Mouse (Mus musculus): ENCODE measurements around the gene Ninj1. TPM values are rescaled to one million over a fixed set of nuclear protein-coding genes. Genes with fewer than 3 reads are reported as not detected.

Gene Ninj1
- total RNA-seq, 2 experiments from 2014 or later: 17.8 to 19.7 TPM

GRCm38 (mm10) chr13:49188966-49189360 lies 1.7 kb downstream of the Ninj1 start:
- no peak for DNase-seq (ENCODE audit: extremely low spot score in 1 of 2, low spot score in 2 of 2)
- Histone ChIP-seq H3K27ac (0 out of 2 replicates have a peak overlapping the region, but pooled peaks have one; percentile 95), H3K4me3 (no peak overlapping the region)
- no peak for TF ChIP-seq CTCF (IDR thresholded peaks at IDR 0.05)
- intact Hi-C loops (cut with DNase I): no loop called here

- no peak for DNase-seq (ENCODE audit: extremely low spot score in 1 of 2, low spot score in 2 of 2)
- H3K4me3 ChIP-seq: no peak overlapping the region
- H3K27ac ChIP-seq: no peak overlapping the region
- no peak for TF ChIP-seq CTCF (IDR thresholded peaks at IDR 0.05)
- intact Hi-C loops (cut with DNase I): no loop called here
Observed at GRCm38 (mm10) chr13:49189970-49190870, 2.9 kb downstream of the Ninj1 start.

GRCm38 (mm10) chr13:49190876-49191672 lies 3.8 kb downstream of the Ninj1 start:
- intact Hi-C loops (cut with DNase I): no loop called here
- Histone ChIP-seq H3K27ac (no peak overlapping the region), H3K4me3 (no peak overlapping the region)
- DNase-seq (ENCODE audit: extremely low spot score in 1 of 2, low spot score in 2 of 2): no peak
- no peak for TF ChIP-seq CTCF (IDR thresholded peaks at IDR 0.05)

- intact Hi-C loops (cut with DNase I): no loop called here
Observed at GRCm38 (mm10) chr13:49191673-49192035, 4.4 kb downstream of the Ninj1 start.

GRCm38 (mm10) chr13:49192156-49192855 lies 5.0 kb downstream of the Ninj1 start:
- H3K27ac ChIP-seq: no peak overlapping the region
- intact Hi-C loops (cut with DNase I): no loop called here
- TF ChIP-seq CTCF (IDR thresholded peaks at IDR 0.05): no peak
- no peak for DNase-seq (ENCODE audit: extremely low spot score in 1 of 2, low spot score in 2 of 2)
- no peak overlapping the region for H3K4me3 ChIP-seq

More at GRCm38 (mm10) chr13:49191673-49192035, 4.4 kb downstream of the Ninj1 start:
- H3K4me3 ChIP-seq: no peak overlapping the region
- no peak overlapping the region for H3K27ac ChIP-seq
- DNase-seq (ENCODE audit: extremely low spot score in 1 of 2, low spot score in 2 of 2): no peak
- no peak for TF ChIP-seq CTCF (IDR thresholded peaks at IDR 0.05)

GRCm38 (mm10) chr13:49193650-49194049 lies 6.4 kb downstream of the Ninj1 start:
- intact Hi-C loops (cut with DNase I): no loop called here
- TF ChIP-seq CTCF (IDR thresholded peaks at IDR 0.05): no peak
- no peak overlapping the region for H3K4me3 ChIP-seq
- H3K27ac ChIP-seq: no peak overlapping the region
- no peak for DNase-seq (ENCODE audit: extremely low spot score in 1 of 2, low spot score in 2 of 2)

- intact Hi-C loops (cut with DNase I): no loop called here
- no peak overlapping the region for H3K4me3 ChIP-seq
- no peak overlapping the region for H3K27ac ChIP-seq
- DNase-seq (ENCODE audit: extremely low spot score in 1 of 2, low spot score in 2 of 2): no peak
- TF ChIP-seq CTCF (IDR thresholded peaks at IDR 0.05): no peak
Observed at GRCm38 (mm10) chr13:49194811-49195210, 7.5 kb downstream of the Ninj1 start.

GRCm38 (mm10) chr13:49195651-49196050 lies 8.4 kb downstream of the Ninj1 start:
- TF ChIP-seq CTCF (IDR thresholded peaks at IDR 0.05): no peak
- DNase-seq (ENCODE audit: extremely low spot score in 1 of 2, low spot score in 2 of 2): no peak
- intact Hi-C loops (cut with DNase I): no loop called here
- Histone ChIP-seq H3K27ac (no peak overlapping the region), H3K4me3 (no peak overlapping the region)

GRCm38 (mm10) chr13:49196211-49196610 lies 8.9 kb downstream of the Ninj1 start:
- Histone ChIP-seq H3K4me3 (no peak overlapping the region), H3K27ac (no peak overlapping the region)
- no peak for TF ChIP-seq CTCF (IDR thresholded peaks at IDR 0.05)
- intact Hi-C loops (cut with DNase I): no loop called here
- no peak for DNase-seq (ENCODE audit: extremely low spot score in 1 of 2, low spot score in 2 of 2)

- TF ChIP-seq CTCF (IDR thresholded peaks at IDR 0.05): no peak
- Histone ChIP-seq H3K4me3 (no peak overlapping the region), H3K27ac (no peak overlapping the region)
- intact Hi-C loops (cut with DNase I): no loop called here
- no peak for DNase-seq (ENCODE audit: extremely low spot score in 1 of 2, low spot score in 2 of 2)
Observed at GRCm38 (mm10) chr13:49196766-49197165, 9.5 kb downstream of the Ninj1 start.

GRCm38 (mm10) chr13:49198734-49199133 lies 11.4 kb downstream of the Ninj1 start:
- no peak for DNase-seq (ENCODE audit: extremely low spot score in 1 of 2, low spot score in 2 of 2)
- intact Hi-C loops (cut with DNase I): no loop called here
- no peak overlapping the region for H3K27ac ChIP-seq
- no peak overlapping the region for H3K4me3 ChIP-seq
- TF ChIP-seq CTCF (IDR thresholded peaks at IDR 0.05): no peak

- TF ChIP-seq CTCF (IDR thresholded peaks at IDR 0.05): no peak
- intact Hi-C loops (cut with DNase I): no loop called here
Observed at GRCm38 (mm10) chr13:49199891-49200290, 12.6 kb downstream of the Ninj1 start.

More at GRCm38 (mm10) chr13:49199891-49200290, 12.6 kb downstream of the Ninj1 start:
- DNase-seq (ENCODE audit: extremely low spot score in 1 of 2, low spot score in 2 of 2): no peak
- Histone ChIP-seq H3K4me3 (no peak overlapping the region), H3K27ac (no peak overlapping the region)

Measured in left cerebral cortex, adult 2 months (tissue).